Mouse (Mus musculus) CH12.LX (cell line): ENCODE data around the gene Agpat3. TPM values are rescaled to one million over a fixed set of nuclear protein-coding genes. Genes with fewer than 3 reads are reported as not detected.

Experiments
- DNase-seq: peaks from one replicate; pipeline ENCODE4 v3.0.0-alpha.2; 2013; ENCODE audit errors: extremely low read depth
- H3K27ac ChIP-seq: 2 replicates; pipeline ENCODE4 v1.5.1; 2012; ENCODE audit warnings: low read depth, mild to moderate bottlenecking, control low read depth, moderate library complexity; ENCODE audit not compliant: insufficient read depth
- H3K27me3 ChIP-seq: replicated peaks from 2 replicates; pipeline ENCODE3; 2012; ENCODE audit warnings: inconsistent platforms
- H3K36me3 ChIP-seq, 2 experiments: replicated peaks in 1 of 2; 2 replicates each; pipeline versions ENCODE3 to v1.6.1; 2012; ENCODE audit warnings: inconsistent platforms in 1 of 2, low read length in 1 of 2, mild to moderate bottlenecking in 1 of 2, mixed read lengths in 1 of 2, moderate library complexity in 1 of 2; ENCODE audit not compliant: control insufficient read depth in 1 of 2, insufficient read depth in 1 of 2
- H3K4me1 ChIP-seq, 2 experiments: 2 replicates each; pipeline ENCODE4 v1.6.1; 2012; ENCODE audit warnings: inconsistent platforms in 1 of 2, moderate library complexity in 1 of 2; ENCODE audit not compliant: insufficient read depth in 2 of 2, control insufficient read depth in 1 of 2
- H3K4me2 ChIP-seq: 2 replicates; pipeline ENCODE4 v1.6.1; 2012; ENCODE audit warnings: low read depth, mild to moderate bottlenecking, control low read depth; ENCODE audit not compliant: poor library complexity, insufficient read depth, severe bottlenecking
- H3K4me3 ChIP-seq, 3 experiments: fragments of 150-350 bp in 1 of 3; sonication (generic) in 1 of 3; replicated peaks in 1 of 3; 2 replicates each; pipeline versions ENCODE3 to v1.5.1; 2011 to 2012; ENCODE audit warnings: low read depth in 2 of 3, low read length in 2 of 3, mild to moderate bottlenecking in 2 of 3, moderate library complexity in 2 of 3, control low read depth in 1 of 3, improper control_type of control experiment in 1 of 3, inconsistent platforms in 1 of 3, mixed read lengths in 1 of 3; ENCODE audit not compliant: poor library complexity in 1 of 3
- H3K79me2 ChIP-seq: replicated peaks from 2 replicates; pipeline ENCODE4 v1.6.1; 2012; ENCODE audit warnings: mild to moderate bottlenecking, moderate library complexity; ENCODE audit not compliant: control insufficient read depth, poor library complexity, insufficient read depth, severe bottlenecking; ENCODE audit errors: extremely low read depth
- H3K9ac ChIP-seq: 2 replicates; pipeline ENCODE4 v1.6.1; 2012; ENCODE audit warnings: low read depth, mild to moderate bottlenecking, control low read depth, moderate library complexity; ENCODE audit not compliant: insufficient read depth
- H3K9me3 ChIP-seq: replicated peaks from 2 replicates; pipeline ENCODE3; 2012; ENCODE audit warnings: low read length, inconsistent platforms, mixed read lengths
- CHD2 ChIP-seq: IDR thresholded peaks from 2 replicates; pipeline ENCODE4 v1.6.1; 2011; ENCODE audit warnings: low read length, improper control_type of control experiment
- IRF4 ChIP-seq: IDR thresholded peaks from 2 replicates; pipeline ENCODE4 v1.6.1; 2014; ENCODE audit warnings: low read depth, mild to moderate bottlenecking, inconsistent platforms, low read length, improper control_type of control experiment
- MAX ChIP-seq: IDR thresholded peaks from 2 replicates; pipeline ENCODE4 v1.6.1; 2011; ENCODE audit warnings: low read length, improper control_type of control experiment
- NELFE ChIP-seq: IDR thresholded peaks from 2 replicates; pipeline ENCODE4 v1.6.1; 2011; ENCODE audit warnings: low read depth, low read length, improper control_type of control experiment
- TBP ChIP-seq: conservative IDR thresholded peaks from 2 replicates; pipeline ENCODE4 v1.6.1; 2011; ENCODE audit warnings: low read depth, low read length, improper control_type of control experiment
- dilution Hi-C: fragments of 300-500 bp; cut with MboI; formaldehyde crosslinking; loops from 2 replicates; pipeline ENCODE4 v1.14.3; 2020; ENCODE audit warnings: low sequenced_read_pairs; ENCODE audit not compliant: extremely low pct_unique_long_range_greater_than_20kb, extremely low pct_ligation_motif_present
- in situ Hi-C: fragments of 300-500 bp; cut with MboI; formaldehyde crosslinking; loops from 3 replicates; pipeline ENCODE4 v1.14.3; 2019; ENCODE audit warnings: low sequenced_read_pairs, low pct_ligation_motif_present, low pct_unique_long_range_greater_than_20kb, mixed read lengths
- polyA plus RNA-seq: library from polyadenylated mRNA; unstranded; fragments of >175 nt; gene quantifications from 2 replicates; pipeline ENCODE4 v1.2.1, GENCODE M21; 2012; ENCODE audit warnings: low read depth; ENCODE audit not compliant: insufficient read length
- total RNA-seq, 2 experiments: library from RNA; depleted of rRNA; stranded (reverse); fragments of 300-350 nt in 1 of 2; fragments of >200 nt in 1 of 2; gene quantifications; 2 replicates each; pipeline ENCODE4 v1.2.3; 2012 to 2014

The Agpat3 gene
- total and polyA plus RNA-seq, 3 experiments: 36.7 to 67.2 (median 63.1) TPM

GRCm38 (mm10) chr10:78219528-78219927 lies 132.8 kb downstream of the Agpat3 start:
- no peak overlapping the region for H3K9ac ChIP-seq
- peaks cover 12 to 44% of the 10 kb centered on the region in 2 experiments for H3K4me1 ChIP-seq
- dilution Hi-C loops: no loop called here
- TF ChIP-seq TBP: no peak
- TF ChIP-seq MAX: no peak
- TF ChIP-seq IRF4: no peak
- no peak for TF ChIP-seq CHD2
- TF ChIP-seq NELFE: no peak
- TF ChIP-seq, all 38 proteins: peak for 0
- Histone ChIP-seq H3K4me2 (no peak overlapping the region), H3K79me2 (no peaks in the 10 kb centered on the region), H3K9me3 (no peaks in the 10 kb centered on the region), H3K27ac (no peak overlapping the region), H3K4me3 (no peak overlapping the region), H3K27me3 (no peaks in the 10 kb centered on the region), H3K36me3 (peaks cover 57 to 85% of the 10 kb centered on the region in 2 experiments)
- in situ Hi-C loops: no loop called here
- DNase-seq: no peak

Other genes starting within 250 kb of the Agpat3 start
- 43.9 and 45.7 TPM in 2 replicates for gene D10Jhu81e, start 182.7 kb downstream of the Agpat3 start, total RNA-seq (2012; rRNA removed)
- 34.3 and 51.0 TPM in 2 replicates for gene D10Jhu81e, start 182.7 kb downstream of the Agpat3 start, total RNA-seq (2014; rRNA removed)
- gene D10Jhu81e, start 182.7 kb downstream of the Agpat3 start, polyA plus RNA-seq: 29.9 and 34.3 TPM in 2 replicates
- gene Pwp2, start 167.3 kb downstream of the Agpat3 start, total RNA-seq (2012; rRNA removed): 43.0 and 55.5 TPM in 2 replicates
- gene Pwp2, start 167.3 kb downstream of the Agpat3 start, total RNA-seq (2014; rRNA removed): 48.6 and 49.9 TPM in 2 replicates
- 41.2 and 42.9 TPM in 2 replicates for gene Pwp2, start 167.3 kb downstream of the Agpat3 start, polyA plus RNA-seq
- 22.1 and 23.4 TPM in 2 replicates for gene Trappc10, start 107.8 kb downstream of the Agpat3 start, total RNA-seq (2012; rRNA removed)
- gene Trappc10, start 107.8 kb downstream of the Agpat3 start, total RNA-seq (2014; rRNA removed): 24.7 and 26.5 TPM in 2 replicates
- gene Trappc10, start 107.8 kb downstream of the Agpat3 start, polyA plus RNA-seq: 21.2 and 26.7 TPM in 2 replicates
- gene Rrp1, start 60.6 kb upstream of the Agpat3 start, total RNA-seq (2012; rRNA removed): 189 and 203 TPM in 2 replicates
- gene Rrp1, start 60.6 kb upstream of the Agpat3 start, total RNA-seq (2014; rRNA removed): 127 and 138 TPM in 2 replicates
- gene Rrp1, start 60.6 kb upstream of the Agpat3 start, polyA plus RNA-seq: 327 and 659 TPM in 2 replicates
- gene Cstb, start 73.2 kb upstream of the Agpat3 start, total RNA-seq (2012; rRNA removed): 124 and 139 TPM in 2 replicates
- gene Cstb, start 73.2 kb upstream of the Agpat3 start, total RNA-seq (2014; rRNA removed): 226 and 239 TPM in 2 replicates
- 194 and 206 TPM in 2 replicates for gene Cstb, start 73.2 kb upstream of the Agpat3 start, polyA plus RNA-seq
- gene Pdxk, start 112.5 kb upstream of the Agpat3 start, total RNA-seq (2012; rRNA removed): 6.4 and 8.4 TPM in 2 replicates
- 4.3 TPM in 2 replicates for gene Pdxk, start 112.5 kb upstream of the Agpat3 start, total RNA-seq (2014; rRNA removed)
- gene Pdxk, start 112.5 kb upstream of the Agpat3 start, polyA plus RNA-seq: 6.3 and 6.8 TPM in 2 replicates
- gene Olfr1358, start 164.9 kb upstream of the Agpat3 start, total RNA-seq (2012; rRNA removed): not detected in 2 replicates
- not detected in 2 replicates for gene Olfr1358, start 164.9 kb upstream of the Agpat3 start, total RNA-seq (2014; rRNA removed)
- not detected in 2 replicates for gene Olfr1358, start 164.9 kb upstream of the Agpat3 start, polyA plus RNA-seq
- 18.2 and 21.2 TPM in 2 replicates for gene Ilvbl, start 221.9 kb upstream of the Agpat3 start, total RNA-seq (2012; rRNA removed)
- gene Ilvbl, start 221.9 kb upstream of the Agpat3 start, total RNA-seq (2014; rRNA removed): 11.7 and 16.0 TPM in 2 replicates
- 20.4 and 20.5 TPM in 2 replicates for gene Ilvbl, start 221.9 kb upstream of the Agpat3 start, polyA plus RNA-seq
- not detected in 2 replicates for gene Syde1, start 239.5 kb upstream of the Agpat3 start, total RNA-seq (2012; rRNA removed)
- gene Syde1, start 239.5 kb upstream of the Agpat3 start, total RNA-seq (2014; rRNA removed): not detected in 2 replicates
- gene Syde1, start 239.5 kb upstream of the Agpat3 start, polyA plus RNA-seq: not detected in 2 replicates